Mouse (Mus musculus): ENCODE measurements around the gene Cd53.

Gene Cd53

GRCm38 (mm10) chr3:106789930-106790329, at the start of gene Cd53:
Gene Cd53 (minus strand): TSS chr3:106790149.
- no peak for DNase-seq

GRCm38 (mm10) chr3:106832107-106832506, 42.2 kb upstream of the Cd53 start:
- DNase-seq = no peak

GRCm38 (mm10) chr3:106826187-106826586, 36.2 kb upstream of the Cd53 start, which contains the start of gene Olfr266:
Gene Olfr266 (minus strand): TSS chr3:106826287.
- no peak for DNase-seq

GRCm38 (mm10) chr3:106817676-106818075, 27.7 kb upstream of the Cd53 start:
- no peak for DNase-seq

GRCm38 (mm10) chr3:106808972-106809695, 19.2 kb upstream of the Cd53 start:
- no peak for DNase-seq

- DNase-seq = no peak
Observed at GRCm38 (mm10) chr3:106798079-106798478, 8.1 kb upstream of the Cd53 start.

- no peak for DNase-seq
Observed at GRCm38 (mm10) chr3:106788440-106788887, 1.5 kb downstream of the Cd53 start.

GRCm38 (mm10) chr3:106787972-106788371, 2.0 kb downstream of the Cd53 start:
- no peak for DNase-seq

- no peak for DNase-seq
Observed at GRCm38 (mm10) chr3:106785130-106785529, 4.8 kb downstream of the Cd53 start.

- no peak for DNase-seq
Observed at GRCm38 (mm10) chr3:106771834-106772233, 18.1 kb downstream of the Cd53 start.

- DNase-seq = no peak
Observed at GRCm38 (mm10) chr3:106755898-106756297, 34.1 kb downstream of the Cd53 start.

GRCm38 (mm10) chr3:106722028-106722945, 67.7 kb downstream of the Cd53 start:
- peak; percentile 82 for DNase-seq

- peak; percentile 95 for DNase-seq
Observed at GRCm38 (mm10) chr3:106721397-106722027, 68.4 kb downstream of the Cd53 start.
